Mouse (Mus musculus) neural tube, embryonic 14.5 days (tissue): ENCODE data around the gene Rhoj. TPM values are rescaled to one million over a fixed set of nuclear protein-coding genes. Genes with fewer than 3 reads are reported as not detected.
"Not testable (repeated sequence)": the region's sequence is repeated elsewhere in the genome, so short reads cannot be mapped to it uniquely, and the experiment has no call there.

Source experiments
- ATAC-seq: fragments of 200-750 bp; cut with Nextera tagmentation; 2 replicates; pipeline ENCODE4 v1.8.0; 2017; ENCODE audit warnings: low read depth, mild to moderate bottlenecking, moderate TSS enrichment, moderate library complexity
- H3K27ac ChIP-seq: fragments of 300-500 bp; sonication (generic); 2 replicates; pipeline ENCODE4 v1.5.1; 2014; ENCODE audit warnings: low read depth, mild to moderate bottlenecking, control low read depth, low read length, moderate library complexity, mixed read lengths
- H3K27me3 ChIP-seq: fragments of 300-500 bp; sonication (generic); 2 replicates; pipeline ENCODE4 v1.6.1; 2014; ENCODE audit warnings: low read length; ENCODE audit not compliant: control insufficient read depth, insufficient read depth
- H3K36me3 ChIP-seq: fragments of 300-500 bp; sonication (generic); 2 replicates; pipeline ENCODE4 v1.6.1; 2014; ENCODE audit warnings: low read length, mixed read lengths; ENCODE audit not compliant: control insufficient read depth, insufficient read depth
- H3K4me1 ChIP-seq: fragments of 300-500 bp; sonication (generic); 2 replicates; pipeline ENCODE4 v1.6.1; 2014; ENCODE audit warnings: low read length; ENCODE audit not compliant: control insufficient read depth, insufficient read depth
- H3K4me2 ChIP-seq: fragments of 300-500 bp; sonication (generic); 2 replicates; pipeline ENCODE4 v1.6.1; 2014; ENCODE audit warnings: mild to moderate bottlenecking, low read depth, low read length, control low read depth
- H3K4me3 ChIP-seq: fragments of 300-500 bp; sonication (generic); 2 replicates; pipeline ENCODE4 v1.5.1; 2014; ENCODE audit warnings: low read depth, low read length, control low read depth, mixed read lengths
- H3K9ac ChIP-seq: fragments of 300-500 bp; sonication (generic); replicated peaks from 2 replicates; pipeline ENCODE4 v1.6.1; 2014; ENCODE audit warnings: low read depth, mild to moderate bottlenecking, control low read depth, low read length, mixed read lengths
- H3K9me3 ChIP-seq: fragments of 300-500 bp; sonication (generic); 2 replicates; pipeline ENCODE4 v1.6.1; 2016; ENCODE audit warnings: low read length; ENCODE audit not compliant: control insufficient read depth
- WGBS: fragments of 180-500 bp; shearing (Covaris S2); extraction: QIAGEN DNeasy Blood & Tissue Kit; methylation state at CpG from one replicate; pipeline ENCODE4 v1.1.7; 2014; 5-methylcytosine and 5-hydroxymethylcytosine counted together
- polyA plus RNA-seq: library from polyadenylated mRNA; unstranded; fragments of >200 nt; fragmentation: Nextera tagmentation; extraction: Ambion mirVana; gene quantifications from 2 replicates; pipeline ENCODE4 v1.2.1, GENCODE M21; 2014

Gene Rhoj
- polyA plus RNA-seq, 1 experiment from 2014 or later, result 9.1 TPM

GRCm38 (mm10) chr12:75321189-75321588, 13.1 kb downstream of the Rhoj start:
- H3K36me3 ChIP-seq, result no peaks in the 10 kb centered on the region
- H3K27me3 ChIP-seq, result no peaks in the 10 kb centered on the region
- no peak overlapping the region for H3K9ac ChIP-seq
- H3K4me3 ChIP-seq, result no peak overlapping the region
- no peaks in the 10 kb centered on the region for H3K9me3 ChIP-seq
- no peaks in the 10 kb centered on the region for H3K4me1 ChIP-seq
- no peak for ATAC-seq
- no peak overlapping the region for H3K27ac ChIP-seq
- H3K4me2 ChIP-seq, result no peak overlapping the region
- 81% methylated on average over 4 of the region's 4 CpGs for WGBS

DNA sequence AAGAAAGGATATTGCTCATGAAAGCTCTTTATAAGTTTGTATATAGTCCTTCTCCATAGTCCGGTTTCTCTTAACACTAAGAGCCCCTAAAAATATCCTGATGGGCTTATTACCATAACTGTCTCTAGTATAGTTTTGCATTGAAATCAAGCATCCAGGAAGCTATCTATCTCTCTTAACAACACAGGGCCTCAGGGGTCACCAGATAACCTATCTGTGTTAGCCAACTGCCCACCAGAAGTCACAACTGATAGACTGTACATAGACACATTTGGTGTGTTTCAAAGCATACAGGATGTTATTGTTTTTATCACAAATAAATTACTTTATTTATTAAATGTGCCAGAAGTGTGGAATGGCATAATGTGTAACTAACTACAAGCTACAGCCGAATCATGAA, 21.1 kb downstream of the Rhoj start:
- ATAC-seq, result no peak
- no peak overlapping the region for H3K4me3 ChIP-seq

DNA sequence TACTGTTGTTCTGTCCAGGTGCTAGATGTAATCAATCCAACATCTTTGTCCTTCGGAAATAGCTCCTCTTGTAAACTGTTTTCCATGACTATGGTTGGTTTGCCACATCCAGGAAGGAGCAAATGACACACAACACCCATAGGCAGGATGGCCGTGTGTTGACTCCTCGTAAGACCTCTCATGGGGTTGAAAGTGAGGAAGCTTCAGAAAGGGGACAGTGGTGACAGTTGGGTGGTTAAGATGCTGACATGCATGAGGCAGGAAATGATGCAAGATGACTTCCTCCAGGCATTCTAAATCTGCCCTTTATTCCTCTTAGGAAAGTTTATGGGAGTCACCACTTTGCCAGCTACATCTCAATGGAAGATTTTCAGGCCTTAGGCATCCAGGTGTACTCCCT, 31.8 kb downstream of the Rhoj start:
- no peak overlapping the region for H3K27ac ChIP-seq
- ATAC-seq, result no peak
- no peaks in the 10 kb centered on the region for H3K36me3 ChIP-seq
- no peaks in the 10 kb centered on the region for H3K4me1 ChIP-seq
- 86% methylated on average over 3 of the region's 3 CpGs for WGBS
- no peak overlapping the region for H3K9ac ChIP-seq
- H3K4me2 ChIP-seq, result no peak overlapping the region
- H3K27me3 ChIP-seq, result no peaks in the 10 kb centered on the region
- H3K9me3 ChIP-seq, result no peaks in the 10 kb centered on the region
- H3K4me3 ChIP-seq, result no peak overlapping the region

More for the DNA sequence above, 21.1 kb downstream of the Rhoj start:
- no peaks in the 10 kb centered on the region for H3K4me1 ChIP-seq
- H3K9ac ChIP-seq, result no peak overlapping the region
- 92% methylated on average over 2 of the region's 2 CpGs for WGBS
- H3K4me2 ChIP-seq, result no peak overlapping the region
- no peak overlapping the region for H3K27ac ChIP-seq
- no peaks in the 10 kb centered on the region for H3K9me3 ChIP-seq
- H3K36me3 ChIP-seq, result no peaks in the 10 kb centered on the region
- no peaks in the 10 kb centered on the region for H3K27me3 ChIP-seq

GRCm38 (mm10) chr12:75340331-75340730, 32.2 kb downstream of the Rhoj start:
- H3K4me2 ChIP-seq, result no peak overlapping the region
- WGBS, result 96% methylated on average over 7 of the region's 7 CpGs
- no peaks in the 10 kb centered on the region for H3K9me3 ChIP-seq
- no peaks in the 10 kb centered on the region for H3K4me1 ChIP-seq
- no peak for ATAC-seq
- no peak overlapping the region for H3K4me3 ChIP-seq
- H3K36me3 ChIP-seq, result no peaks in the 10 kb centered on the region
- H3K27me3 ChIP-seq, result no peaks in the 10 kb centered on the region
- H3K9ac ChIP-seq, result no peak overlapping the region
- no peak overlapping the region for H3K27ac ChIP-seq

DNA sequence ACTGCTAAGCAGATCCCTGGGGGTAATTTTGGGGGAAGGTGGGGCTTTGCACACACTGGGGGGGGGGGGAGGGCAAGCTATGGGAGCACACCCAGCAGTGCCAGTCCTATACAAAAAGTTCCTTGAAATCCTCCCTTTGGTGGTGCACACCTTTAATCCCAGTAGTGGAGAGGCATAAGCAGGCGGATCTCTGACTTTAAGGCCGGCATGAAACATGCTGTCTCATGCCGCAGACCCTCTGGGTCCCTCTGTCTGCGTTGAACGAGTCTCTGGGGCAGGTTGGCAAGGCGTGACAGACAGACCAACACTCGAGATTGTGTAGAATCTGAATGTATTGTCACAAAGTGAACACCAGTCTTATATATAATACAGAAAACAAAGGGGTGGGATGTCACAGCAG, 40.4 kb downstream of the Rhoj start:
- Histone ChIP-seq H3K9me3 (no peaks in the 10 kb centered on the region), H3K4me2 (no peak overlapping the region), H3K27me3 (no peaks in the 10 kb centered on the region), H3K27ac (no peak overlapping the region), H3K4me3 (no peak overlapping the region), H3K4me1 (no peaks in the 10 kb centered on the region), H3K36me3 (no peaks in the 10 kb centered on the region), H3K9ac (no peak overlapping the region)
- ATAC-seq, result no peak
- 86% methylated on average over 7 of the region's 7 CpGs for WGBS

GRCm38 (mm10) chr12:75349537-75349936, 41.4 kb downstream of the Rhoj start:
- ATAC-seq, H3K4me1 ChIP-seq: not testable (repeated sequence)
- 89% methylated on average over 5 of the region's 5 CpGs for WGBS

DNA sequence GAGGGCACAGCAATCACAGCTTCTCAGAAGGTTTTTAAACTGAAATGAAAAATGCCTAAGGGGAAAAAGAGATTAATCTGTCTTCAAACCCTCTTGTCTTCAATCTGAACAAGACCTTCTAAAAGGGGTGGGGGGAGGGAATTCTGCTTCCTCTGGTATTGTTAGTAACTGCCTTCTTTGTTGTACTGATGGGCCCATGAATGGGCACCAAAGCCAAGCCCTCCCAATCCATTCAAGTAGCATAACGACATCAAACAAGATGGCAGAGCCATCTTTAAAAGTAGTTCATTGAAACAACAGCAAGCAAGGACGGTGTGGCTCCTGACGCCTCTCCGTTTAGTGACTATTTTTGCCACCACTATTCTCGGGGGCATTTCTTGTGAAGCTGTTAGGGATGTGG, 42.6 kb downstream of the Rhoj start:
- no peaks in the 10 kb centered on the region for H3K27me3 ChIP-seq
- H3K9me3 ChIP-seq, result no peaks in the 10 kb centered on the region
- no peak overlapping the region for H3K4me2 ChIP-seq
- no peaks in the 10 kb centered on the region for H3K4me1 ChIP-seq
- no peak overlapping the region for H3K27ac ChIP-seq
- WGBS, result 70% methylated on average over 5 of the region's 5 CpGs
- no peak overlapping the region for H3K4me3 ChIP-seq
- no peaks in the 10 kb centered on the region for H3K36me3 ChIP-seq
- no peak overlapping the region for H3K9ac ChIP-seq
- ATAC-seq, result no peak

More at GRCm38 (mm10) chr12:75349537-75349936, 41.4 kb downstream of the Rhoj start:
- not testable (repeated sequence) for H3K4me2 ChIP-seq, H3K36me3 ChIP-seq, H3K9me3 ChIP-seq, H3K27me3 ChIP-seq, H3K27ac ChIP-seq, H3K9ac ChIP-seq, H3K4me3 ChIP-seq

DNA sequence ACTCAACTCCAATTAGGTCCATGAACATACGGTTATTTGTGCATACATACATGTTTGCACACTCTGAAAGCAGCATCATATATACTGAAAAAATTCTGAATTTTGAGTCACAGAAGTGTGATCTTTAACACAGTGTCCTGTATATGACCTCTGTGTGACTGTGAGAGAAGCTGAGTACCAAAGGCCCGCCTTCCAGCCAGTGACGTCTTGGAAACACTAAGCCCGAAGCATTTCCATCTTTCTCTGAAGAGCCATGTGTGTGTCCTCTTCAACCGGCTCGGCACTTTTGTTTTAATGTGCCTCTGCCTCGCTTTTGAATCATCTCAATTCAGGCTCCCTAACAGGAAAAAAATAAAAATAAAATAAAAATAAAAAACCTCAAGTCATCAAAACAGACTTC, 43.7 kb downstream of the Rhoj start:
- no peak overlapping the region for H3K4me3 ChIP-seq
- H3K4me1 ChIP-seq, result no peaks in the 10 kb centered on the region
- no peak overlapping the region for H3K4me2 ChIP-seq
- no peak overlapping the region for H3K27ac ChIP-seq
- no peaks in the 10 kb centered on the region for H3K9me3 ChIP-seq
- H3K36me3 ChIP-seq, result no peaks in the 10 kb centered on the region
- H3K27me3 ChIP-seq, result no peaks in the 10 kb centered on the region
- ATAC-seq, result no peak
- WGBS, result 76% methylated on average over 7 of the region's 7 CpGs
- no peak overlapping the region for H3K9ac ChIP-seq

GRCm38 (mm10) chr12:75352410-75352809, 44.3 kb downstream of the Rhoj start:
- no peak overlapping the region for H3K4me3 ChIP-seq
- no peak overlapping the region for H3K27ac ChIP-seq
- H3K4me2 ChIP-seq, result no peak overlapping the region
- no peaks in the 10 kb centered on the region for H3K27me3 ChIP-seq
- no peak for ATAC-seq
- H3K36me3 ChIP-seq, result no peaks in the 10 kb centered on the region
- H3K4me1 ChIP-seq, result no peaks in the 10 kb centered on the region
- H3K9ac ChIP-seq, result no peak overlapping the region
- no peaks in the 10 kb centered on the region for H3K9me3 ChIP-seq
- WGBS, result 57% methylated on average over 6 of the region's 6 CpGs

- WGBS, result 79% methylated on average over 7 of the region's 7 CpGs
- no peaks in the 10 kb centered on the region for H3K4me1 ChIP-seq
Measured at GRCm38 (mm10) chr12:75354354-75354753, 46.2 kb downstream of the Rhoj start.

More at GRCm38 (mm10) chr12:75354354-75354753, 46.2 kb downstream of the Rhoj start:
- H3K27me3 ChIP-seq, result no peaks in the 10 kb centered on the region
- no peaks in the 10 kb centered on the region for H3K36me3 ChIP-seq
- no peak overlapping the region for H3K27ac ChIP-seq
- no peak overlapping the region for H3K9ac ChIP-seq
- H3K9me3 ChIP-seq, result no peaks in the 10 kb centered on the region
- H3K4me3 ChIP-seq, result no peak overlapping the region
- H3K4me2 ChIP-seq, result no peak overlapping the region
- ATAC-seq, result no peak
